Mouse (Mus musculus): ENCODE data around the gene 4930415O20Rik.
A peak's percentile ranks its signal among the peaks of the same experiment; 100 is the strongest.
"Not testable (repeated sequence)": the region's sequence is repeated elsewhere in the genome, so short reads cannot be mapped to it uniquely, and the experiment has no call there.

The 4930415O20Rik gene

GRCm38 (mm10) chr15:98568256-98569033 lies 2.4 kb upstream of the 4930415O20Rik start:
- no peak for DNase-seq (ENCODE audit: low spot score)

- no peak for DNase-seq (ENCODE audit: low spot score)
Measured at GRCm38 (mm10) chr15:98569216-98569615, 1.6 kb upstream of the 4930415O20Rik start.

DNA sequence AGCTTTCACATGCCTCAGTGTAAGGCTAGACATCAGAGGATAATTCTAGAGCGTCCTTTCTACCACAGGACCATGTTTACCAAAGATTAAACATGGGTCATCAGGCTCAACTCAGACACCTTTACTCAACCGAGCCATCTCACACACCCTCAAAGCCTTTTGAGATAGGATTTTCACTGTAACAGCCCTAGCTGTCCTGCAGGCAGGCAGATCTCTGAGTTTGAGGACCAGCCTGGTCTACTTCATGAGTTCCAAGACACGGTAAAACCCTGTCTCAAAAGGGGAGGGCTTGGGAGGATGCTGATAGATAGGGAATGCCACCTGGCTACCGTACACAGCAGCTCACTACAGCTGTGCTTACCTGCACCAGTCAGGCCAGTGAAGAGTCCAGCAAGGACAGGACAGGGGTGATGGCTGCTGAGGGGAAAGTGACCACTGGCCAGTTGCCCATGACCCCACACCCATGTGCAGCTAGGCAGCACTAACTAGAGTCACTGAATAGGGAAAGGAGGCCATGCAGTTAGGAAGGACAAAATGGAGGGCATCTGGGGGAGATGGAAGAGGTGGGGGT lies 924 bp upstream of the 4930415O20Rik start:
- no peak for DNase-seq (ENCODE audit: low spot score)

GRCm38 (mm10) chr15:98573293-98573692 lies 2.5 kb downstream of the 4930415O20Rik start:
- no peak for DNase-seq (ENCODE audit: low spot score)

DNA sequence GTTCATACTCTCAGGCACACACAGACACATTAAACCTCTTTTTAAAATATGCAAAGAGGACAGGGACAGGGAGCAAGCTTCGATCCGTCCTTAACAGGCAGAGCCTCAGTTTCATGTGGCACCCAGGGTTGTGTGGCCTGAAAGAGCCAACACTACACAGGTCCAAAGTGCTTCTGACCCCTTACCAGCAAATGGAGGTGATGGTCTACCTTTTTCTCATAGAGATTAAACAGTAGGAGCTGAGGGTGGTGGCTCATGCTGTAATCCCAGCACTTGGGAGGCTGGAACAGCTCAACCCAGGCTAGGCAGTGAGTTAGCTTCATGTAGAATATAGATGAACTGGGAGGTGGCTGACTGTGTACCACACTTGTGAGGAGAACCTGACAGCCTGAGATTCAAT lies 8.5 kb downstream of the 4930415O20Rik start:
- no peak for DNase-seq (ENCODE audit: low spot score)

GRCm38 (mm10) chr15:98579795-98580464 lies 9.1 kb downstream of the 4930415O20Rik start:
- DNase-seq (ENCODE audit: low spot score), result peak; percentile 80

- no peak for DNase-seq (ENCODE audit: low spot score)
Measured at GRCm38 (mm10) chr15:98582410-98582809, 11.6 kb downstream of the 4930415O20Rik start.

DNA sequence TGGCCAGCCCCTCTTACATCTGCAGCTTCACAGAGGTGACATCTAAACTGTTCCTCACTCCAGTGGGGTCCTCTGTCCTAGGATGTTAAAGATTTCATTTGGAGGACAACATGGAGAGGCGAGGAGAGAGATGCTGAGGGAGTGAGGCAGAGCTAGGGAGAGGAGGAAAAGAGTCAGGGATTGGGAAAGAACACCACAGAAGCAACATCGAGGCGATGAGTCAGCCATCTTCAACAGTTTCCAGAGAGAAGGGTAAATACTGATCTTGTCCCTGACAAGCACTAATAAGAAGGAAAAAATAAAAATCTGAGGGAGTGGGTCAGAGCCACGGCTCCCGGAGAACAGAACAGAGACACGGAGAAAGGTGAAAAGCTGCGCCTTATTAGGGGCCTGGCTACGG lies 12.2 kb downstream of the 4930415O20Rik start:
- no peak for DNase-seq (ENCODE audit: low spot score)

- no peak for DNase-seq (ENCODE audit: low spot score)
Measured at GRCm38 (mm10) chr15:98585421-98585820, 14.6 kb downstream of the 4930415O20Rik start.

- not testable (repeated sequence) for DNase-seq (ENCODE audit: low spot score)
Measured at GRCm38 (mm10) chr15:98586141-98586540, 15.3 kb downstream of the 4930415O20Rik start.

DNA sequence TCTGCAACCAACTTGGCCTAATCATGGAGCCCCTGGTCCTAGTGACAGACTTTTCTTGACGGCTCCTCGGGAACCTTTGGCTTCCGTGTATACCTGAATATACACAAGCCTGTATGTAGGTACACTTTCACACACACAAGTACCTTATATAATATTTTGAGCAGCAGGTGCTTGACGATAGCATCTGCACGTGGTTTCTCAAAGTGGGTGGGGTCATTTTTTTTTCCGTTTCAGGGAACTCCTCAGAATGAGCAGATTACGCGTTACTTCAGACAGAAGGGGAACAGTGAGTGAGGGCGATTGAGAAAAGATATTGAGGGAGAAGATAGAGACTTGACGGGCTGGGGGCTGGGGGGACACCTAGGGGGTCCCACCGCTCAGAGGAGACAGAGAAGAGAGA lies 16.9 kb downstream of the 4930415O20Rik start:
- no peak for DNase-seq (ENCODE audit: low spot score)

- no peak for DNase-seq (ENCODE audit: low spot score)
Measured at GRCm38 (mm10) chr15:98589640-98590336, 19.0 kb downstream of the 4930415O20Rik start.

- no peak for DNase-seq (ENCODE audit: low spot score)
Measured at GRCm38 (mm10) chr15:98591396-98591795, 20.6 kb downstream of the 4930415O20Rik start.

- no peak for DNase-seq (ENCODE audit: low spot score)
Measured at GRCm38 (mm10) chr15:98594193-98594592, 23.4 kb downstream of the 4930415O20Rik start.

- no peak for DNase-seq (ENCODE audit: low spot score)
Measured at GRCm38 (mm10) chr15:98595049-98595448, 24.2 kb downstream of the 4930415O20Rik start.

GRCm38 (mm10) chr15:98596609-98597008 lies 25.8 kb downstream of the 4930415O20Rik start:
- no peak for DNase-seq (ENCODE audit: low spot score)

GRCm38 (mm10) chr15:98600036-98600709 lies 29.4 kb downstream of the 4930415O20Rik start:
- no peak for DNase-seq (ENCODE audit: low spot score)

DNA sequence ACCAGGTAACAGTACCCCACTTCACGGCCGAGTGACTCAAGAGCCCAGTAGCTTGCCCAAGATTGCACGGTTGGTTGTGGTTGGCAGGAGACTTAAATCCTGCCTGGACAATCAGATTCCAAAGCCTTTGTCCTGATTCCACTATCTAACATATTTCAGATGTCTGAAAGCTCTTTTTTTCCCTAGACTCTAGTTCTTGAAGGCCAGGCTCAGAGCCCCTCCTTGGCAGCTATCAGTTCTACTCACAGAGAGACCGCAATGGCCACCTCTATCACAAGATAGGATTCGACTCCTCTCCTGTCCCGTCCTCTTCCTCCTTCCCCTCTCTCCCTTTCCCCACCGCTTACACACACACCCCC lies 31.0 kb downstream of the 4930415O20Rik start:
- no peak for DNase-seq (ENCODE audit: low spot score)

- no peak for DNase-seq (ENCODE audit: low spot score)
Measured at GRCm38 (mm10) chr15:98602191-98602881, 31.5 kb downstream of the 4930415O20Rik start.

DNA sequence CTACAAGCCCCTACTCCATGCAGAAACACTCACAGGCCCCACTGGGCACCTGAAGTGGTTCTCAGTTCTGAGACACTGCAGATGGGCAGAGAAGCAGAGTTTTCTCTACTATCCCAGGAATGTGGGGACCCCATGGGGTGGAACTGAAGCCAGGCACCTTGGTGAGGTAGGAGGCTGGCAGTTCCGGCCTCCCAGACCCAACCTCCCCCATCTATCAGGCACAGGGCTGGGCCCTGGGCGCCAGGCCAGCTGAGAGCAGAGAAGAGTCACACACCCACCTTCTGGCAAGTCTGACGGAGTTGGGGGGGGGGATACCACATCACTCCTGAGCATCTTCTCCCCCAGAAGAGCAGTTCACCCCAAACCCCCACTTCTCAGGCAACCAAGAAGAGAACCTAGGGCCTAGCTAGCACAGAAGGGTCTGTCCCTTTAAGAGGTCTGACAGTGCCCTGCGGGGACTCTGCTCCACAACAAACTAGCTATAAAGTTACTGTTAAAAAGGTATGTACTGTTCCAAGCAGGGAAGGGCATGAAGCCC lies 32.2 kb downstream of the 4930415O20Rik start:
- DNase-seq (ENCODE audit: low spot score), result no peak

- no peak for DNase-seq (ENCODE audit: low spot score)
Measured at GRCm38 (mm10) chr15:98604041-98604575, 33.3 kb downstream of the 4930415O20Rik start.

Data from testis, postnatal 10 days (tissue).